Mouse (Mus musculus): Measurements from ENCODE around the gene Clta. TPM values are rescaled to one million over a fixed set of nuclear protein-coding genes. Genes with fewer than 3 reads are reported as not detected.

Gene Clta
- polyA plus RNA-seq, 1 experiment: 273 TPM

GRCm38 (mm10) chr4:44069411-44069810, 65.2 kb downstream of the Clta start:
- H3K79me2 ChIP-seq (ENCODE audit: control insufficient read depth, insufficient read depth): peaks cover 10% of the 10 kb centered on the region
- no peak overlapping the region for H3K4me3 ChIP-seq
- no peaks in the 10 kb centered on the region for H3K27me3 ChIP-seq (ENCODE audit: control insufficient read depth, insufficient read depth, insufficient read length)
- no peak overlapping the region for H3ac ChIP-seq (ENCODE audit: control insufficient read depth, insufficient read length)
- no peaks in the 10 kb centered on the region for H3K36me3 ChIP-seq (ENCODE audit: control insufficient read depth, insufficient read depth)
- no peak overlapping the region for H3K4me2 ChIP-seq (ENCODE audit: low read depth)
- TF ChIP-seq MAX (IDR thresholded peaks at IDR 0.05; ENCODE audit: low read depth) (no peak), MYOD1 (IDR thresholded peaks at IDR 0.05; ENCODE audit: control insufficient read depth in 1 of 3, insufficient read length in 2 of 3, low read depth in 2 of 3) (no peak), POLR2A (IDR thresholded peaks at IDR 0.05; ENCODE audit: insufficient read length, low read depth) (no peak), POLR2AphosphoS2 (IDR thresholded peaks at IDR 0.05; ENCODE audit: insufficient read length, low read depth) (no peak), REST (IDR thresholded peaks at IDR 0.05; ENCODE audit: insufficient read depth, insufficient read length) (no peak), TCF12 (IDR thresholded peaks at IDR 0.05; ENCODE audit: insufficient read depth, poor library complexity, severe bottlenecking) (no peak)

- H3K79me2 ChIP-seq (ENCODE audit: control insufficient read depth, insufficient read depth): peaks cover 10% of the 10 kb centered on the region
- TF ChIP-seq MYOD1 (IDR thresholded peaks at IDR 0.05; ENCODE audit: control insufficient read depth in 1 of 3, insufficient read length in 2 of 3, low read depth in 2 of 3): no peak
- no peak for TF ChIP-seq TCF3 (IDR thresholded peaks at IDR 0.05; ENCODE audit: insufficient read length, low read depth)
- TF ChIP-seq POLR2AphosphoS2 (IDR thresholded peaks at IDR 0.05; ENCODE audit: insufficient read length, low read depth): no peak
- TF ChIP-seq REST (IDR thresholded peaks at IDR 0.05; ENCODE audit: insufficient read depth, insufficient read length): no peak
- no peak for TF ChIP-seq E2F4 (IDR thresholded peaks at IDR 0.05; ENCODE audit: insufficient read depth)
- no peak for TF ChIP-seq MAX (IDR thresholded peaks at IDR 0.05; ENCODE audit: low read depth)
- no peak for TF ChIP-seq TCF12 (IDR thresholded peaks at IDR 0.05; ENCODE audit: insufficient read depth, poor library complexity, severe bottlenecking)
- TF ChIP-seq USF1 (IDR thresholded peaks at IDR 0.05; ENCODE audit: low read depth): no peak
- TF ChIP-seq CEBPB (IDR thresholded peaks at IDR 0.05; ENCODE audit: insufficient read depth, poor library complexity, severe bottlenecking): no peak
- no peak overlapping the region for H3ac ChIP-seq (ENCODE audit: control insufficient read depth, insufficient read length)
- H3K4me3 ChIP-seq: no peak overlapping the region
- H3K36me3 ChIP-seq (ENCODE audit: control insufficient read depth, insufficient read depth): no peaks in the 10 kb centered on the region
- no peaks in the 10 kb centered on the region for H3K27me3 ChIP-seq (ENCODE audit: control insufficient read depth, insufficient read depth, insufficient read length)
- H3K4me2 ChIP-seq (ENCODE audit: low read depth): no peak overlapping the region
Measured at GRCm38 (mm10) chr4:44070641-44071040, 66.4 kb downstream of the Clta start.

GRCm38 (mm10) chr4:44071741-44072145, 67.5 kb downstream of the Clta start:
- no peak for TF ChIP-seq POLR2A (IDR thresholded peaks at IDR 0.05; ENCODE audit: insufficient read length, low read depth)
- TF ChIP-seq USF1 (IDR thresholded peaks at IDR 0.05; ENCODE audit: low read depth): no peak
- TF ChIP-seq SRF (IDR thresholded peaks at IDR 0.05; ENCODE audit: control insufficient read depth, insufficient read length, low read depth): no peak
- no peak for TF ChIP-seq MYOG (IDR thresholded peaks at IDR 0.05; ENCODE audit: control insufficient read depth in 1 of 3, insufficient read depth in 1 of 3, insufficient read length in 2 of 3, low read depth in 2 of 3)
- no peak for TF ChIP-seq REST (IDR thresholded peaks at IDR 0.05; ENCODE audit: insufficient read depth, insufficient read length)
- TF ChIP-seq MAX (IDR thresholded peaks at IDR 0.05; ENCODE audit: low read depth): no peak
- no peak for TF ChIP-seq MYOD1 (IDR thresholded peaks at IDR 0.05; ENCODE audit: control insufficient read depth in 1 of 3, insufficient read length in 2 of 3, low read depth in 2 of 3)
- TF ChIP-seq CEBPB (IDR thresholded peaks at IDR 0.05; ENCODE audit: insufficient read depth, poor library complexity, severe bottlenecking): no peak
- no peak for TF ChIP-seq TCF3 (IDR thresholded peaks at IDR 0.05; ENCODE audit: insufficient read length, low read depth)
- no peak for TF ChIP-seq POLR2AphosphoS2 (IDR thresholded peaks at IDR 0.05; ENCODE audit: insufficient read length, low read depth)
- TF ChIP-seq TCF12 (IDR thresholded peaks at IDR 0.05; ENCODE audit: insufficient read depth, poor library complexity, severe bottlenecking): no peak
- no peak for TF ChIP-seq E2F4 (IDR thresholded peaks at IDR 0.05; ENCODE audit: insufficient read depth)

GRCm38 (mm10) chr4:44072146-44072872, 68.1 kb downstream of the Clta start:
- Histone ChIP-seq H3ac (ENCODE audit: control insufficient read depth, insufficient read length) (peak overlapping the region; percentile 14), H3K27me3 (ENCODE audit: control insufficient read depth, insufficient read depth, insufficient read length) (no peaks in the 10 kb centered on the region), H3K79me2 (ENCODE audit: control insufficient read depth, insufficient read depth) (peaks cover 10% of the 10 kb centered on the region), H3K36me3 (ENCODE audit: control insufficient read depth, insufficient read depth) (no peaks in the 10 kb centered on the region), H3K4me2 (ENCODE audit: low read depth) (peak overlapping the region; percentile 91), H3K4me3 (peak overlapping the region; percentile 49)
- TF ChIP-seq MYOG (IDR thresholded peaks at IDR 0.05; ENCODE audit: control insufficient read depth in 1 of 3, insufficient read depth in 1 of 3, insufficient read length in 2 of 3, low read depth in 2 of 3) (peak in 1 of 3 experiments; percentile 67), SRF (IDR thresholded peaks at IDR 0.05; ENCODE audit: control insufficient read depth, insufficient read length, low read depth) (peak; percentile 85), POLR2AphosphoS2 (IDR thresholded peaks at IDR 0.05; ENCODE audit: insufficient read length, low read depth) (no peak), TCF3 (IDR thresholded peaks at IDR 0.05; ENCODE audit: insufficient read length, low read depth) (no peak), POLR2A (IDR thresholded peaks at IDR 0.05; ENCODE audit: insufficient read length, low read depth) (peak; percentile 84), E2F4 (IDR thresholded peaks at IDR 0.05; ENCODE audit: insufficient read depth) (peak; percentile 15), REST (IDR thresholded peaks at IDR 0.05; ENCODE audit: insufficient read depth, insufficient read length) (no peak), TCF12 (IDR thresholded peaks at IDR 0.05; ENCODE audit: insufficient read depth, poor library complexity, severe bottlenecking) (no peak), MYOD1 (IDR thresholded peaks at IDR 0.05; ENCODE audit: control insufficient read depth in 1 of 3, insufficient read length in 2 of 3, low read depth in 2 of 3) (peak in 1 of 3 experiments; percentile 27)

More at GRCm38 (mm10) chr4:44071741-44072145, 67.5 kb downstream of the Clta start:
- Histone ChIP-seq H3K79me2 (ENCODE audit: control insufficient read depth, insufficient read depth) (peaks cover 10% of the 10 kb centered on the region), H3K36me3 (ENCODE audit: control insufficient read depth, insufficient read depth) (no peaks in the 10 kb centered on the region), H3K4me2 (ENCODE audit: low read depth) (peak overlapping the region; percentile 91), H3K4me3 (peak overlapping the region; percentile 49), H3ac (ENCODE audit: control insufficient read depth, insufficient read length) (peak overlapping the region; percentile 14), H3K27me3 (ENCODE audit: control insufficient read depth, insufficient read depth, insufficient read length) (no peaks in the 10 kb centered on the region)
